Mouse (Mus musculus): ENCODE measurements around the gene Gstm5. TPM values are rescaled to one million over a fixed set of nuclear protein-coding genes. Genes with fewer than 3 reads are reported as not detected.

Gene Gstm5
- polyA plus RNA-seq, 1 experiment: not detected

DNA sequence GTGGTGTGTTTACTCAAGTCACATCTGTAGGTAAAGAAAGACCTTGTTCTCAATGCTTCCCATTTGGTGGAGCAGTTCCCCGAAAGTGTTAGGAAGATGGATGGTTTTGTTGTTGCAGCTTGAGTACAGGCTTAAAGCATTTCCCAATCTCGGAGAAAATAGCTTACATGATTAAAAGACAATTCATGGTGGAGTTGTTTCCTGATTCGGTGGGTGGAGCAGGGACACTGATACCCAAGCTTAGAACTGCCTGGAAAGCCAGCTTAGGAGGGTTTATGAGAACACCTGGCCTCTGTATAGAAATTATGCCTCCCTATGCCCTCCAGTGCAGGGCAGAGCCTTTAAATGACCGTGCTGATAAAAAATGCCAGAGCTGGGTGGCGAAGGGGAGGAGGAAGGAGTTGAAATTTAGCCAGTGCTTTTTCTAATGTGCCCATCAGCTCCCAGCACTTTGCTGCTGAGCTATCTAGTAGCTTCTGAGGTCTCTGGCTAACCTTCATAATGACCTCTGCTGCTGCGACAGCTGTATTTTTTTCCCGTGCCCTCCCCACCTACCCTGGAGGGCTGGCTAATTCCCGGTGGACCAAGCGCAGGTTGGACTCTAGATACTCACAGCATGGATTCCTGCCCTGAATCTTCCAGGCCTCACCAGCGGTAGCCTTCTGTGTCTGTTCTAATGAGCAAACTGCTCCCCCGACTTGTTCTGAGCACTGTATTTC lies 5.5 kb downstream of the Gstm5 start:
- Histone ChIP-seq H3K36me3 (replicated peaks; ENCODE audit: low read length) (no peaks in the 10 kb centered on the region), H3K27me3 (replicated peaks) (peaks cover 54% of the 10 kb centered on the region), H3K4me1 (peaks cover 2% of the 10 kb centered on the region; the same call in 1 of the 2 replicates), H3K4me3 (replicated peaks) (no peak overlapping the region), H3K9me3 (no peaks in the 10 kb centered on the region)
- TF ChIP-seq GATA1 (IDR thresholded peaks at IDR 0.05; ENCODE audit: borderline replicate concordance, low read length) (no peak), FLI1 (IDR thresholded peaks at IDR 0.05; ENCODE audit: low read length) (no peak)

DNA sequence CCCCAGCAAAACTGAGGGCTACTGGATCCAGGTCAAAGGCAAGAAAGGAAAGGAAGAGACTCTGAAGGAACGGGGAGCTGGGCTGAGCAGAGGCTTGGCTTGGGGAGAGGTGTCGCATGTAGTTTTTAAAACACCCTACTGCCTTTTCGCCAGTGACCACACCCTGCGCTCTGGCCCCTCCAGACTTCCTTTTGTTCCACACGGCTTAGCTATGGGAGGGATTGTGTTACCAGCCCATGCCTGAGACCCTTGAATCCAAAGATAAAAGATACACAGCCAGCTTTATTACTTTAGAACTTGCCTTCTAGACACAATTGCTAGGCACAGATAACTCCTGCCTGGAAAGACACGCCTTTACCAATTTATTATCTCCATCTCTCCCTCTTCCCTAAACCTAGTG lies 10.3 kb downstream of the Gstm5 start:
- Histone ChIP-seq H3K4me3 (replicated peaks) (no peak overlapping the region), H3K36me3 (replicated peaks; ENCODE audit: low read length) (no peaks in the 10 kb centered on the region), H3K4me1 (no peaks in the 10 kb centered on the region), H3K9me3 (no peaks in the 10 kb centered on the region), H3K27me3 (replicated peaks) (peaks cover 57% of the 10 kb centered on the region)
- no peak for TF ChIP-seq FLI1 (IDR thresholded peaks at IDR 0.05; ENCODE audit: low read length)
- TF ChIP-seq GATA1 (IDR thresholded peaks at IDR 0.05; ENCODE audit: borderline replicate concordance, low read length): no peak

DNA sequence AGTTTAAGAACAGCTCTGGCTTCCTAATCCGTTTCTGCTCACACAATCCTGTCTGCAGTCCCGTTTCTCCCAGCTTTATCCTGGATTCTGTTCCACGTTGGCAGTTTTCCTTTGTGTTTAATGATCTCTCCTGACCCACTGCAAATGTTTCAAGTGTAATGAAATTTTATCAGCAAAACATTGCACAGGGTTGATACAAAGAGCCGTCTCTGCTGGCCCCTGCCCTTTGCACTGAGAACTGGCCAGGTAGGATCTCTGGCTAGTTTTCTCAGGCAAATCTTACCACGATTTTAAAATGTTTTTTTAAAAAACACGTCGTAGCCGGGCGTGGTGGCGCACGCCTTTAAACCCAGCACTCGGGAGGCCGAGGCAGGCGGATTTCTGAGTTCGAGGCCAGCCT lies 21.1 kb downstream of the Gstm5 start:
- H3K9me3 ChIP-seq: no peaks in the 10 kb centered on the region; the same call in 1 of the 2 replicates
- H3K36me3 ChIP-seq (replicated peaks; ENCODE audit: low read length): no peaks in the 10 kb centered on the region
- peaks cover 35% of the 10 kb centered on the region for H3K27me3 ChIP-seq (replicated peaks)
- H3K4me3 ChIP-seq (replicated peaks): no peak overlapping the region
- H3K4me1 ChIP-seq: no peaks in the 10 kb centered on the region
- TF ChIP-seq FLI1 (IDR thresholded peaks at IDR 0.05; ENCODE audit: low read length) (no peak), GATA1 (IDR thresholded peaks at IDR 0.05; ENCODE audit: borderline replicate concordance, low read length) (no peak)

GRCm38 (mm10) chr3:107917097-107917496 lies 21.5 kb downstream of the Gstm5 start:
- no peak for TF ChIP-seq FLI1 (IDR thresholded peaks at IDR 0.05; ENCODE audit: low read length)
- TF ChIP-seq GATA1 (IDR thresholded peaks at IDR 0.05; ENCODE audit: borderline replicate concordance, low read length): no peak
- H3K9me3 ChIP-seq: no peaks in the 10 kb centered on the region; the same call in 1 of the 2 replicates
- no peaks in the 10 kb centered on the region for H3K36me3 ChIP-seq (replicated peaks; ENCODE audit: low read length)
- no peaks in the 10 kb centered on the region for H3K4me1 ChIP-seq
- peaks cover 33% of the 10 kb centered on the region for H3K27me3 ChIP-seq (replicated peaks)
- H3K4me3 ChIP-seq (replicated peaks): no peak overlapping the region

- H3K4me3 ChIP-seq (replicated peaks): no peak overlapping the region
- H3K9me3 ChIP-seq: no peaks in the 10 kb centered on the region; the same call in 1 of the 2 replicates
- H3K36me3 ChIP-seq (replicated peaks; ENCODE audit: low read length): no peaks in the 10 kb centered on the region
- TF ChIP-seq FLI1 (IDR thresholded peaks at IDR 0.05; ENCODE audit: low read length): no peak
- no peak for TF ChIP-seq GATA1 (IDR thresholded peaks at IDR 0.05; ENCODE audit: borderline replicate concordance, low read length)
- H3K27me3 ChIP-seq (replicated peaks): peaks cover 29% of the 10 kb centered on the region
- H3K4me1 ChIP-seq: no peaks in the 10 kb centered on the region
Measured at GRCm38 (mm10) chr3:107917783-107918408, 22.3 kb downstream of the Gstm5 start.

GRCm38 (mm10) chr3:107920348-107920747 lies 24.7 kb downstream of the Gstm5 start:
- peaks cover 28% of the 10 kb centered on the region for H3K27me3 ChIP-seq (replicated peaks)
- no peaks in the 10 kb centered on the region for H3K4me1 ChIP-seq
- no peaks in the 10 kb centered on the region for H3K9me3 ChIP-seq
- no peaks in the 10 kb centered on the region for H3K36me3 ChIP-seq (replicated peaks; ENCODE audit: low read length)
- no peak overlapping the region for H3K4me3 ChIP-seq (replicated peaks)
- no peak for TF ChIP-seq GATA1 (IDR thresholded peaks at IDR 0.05; ENCODE audit: borderline replicate concordance, low read length)
- no peak for TF ChIP-seq FLI1 (IDR thresholded peaks at IDR 0.05; ENCODE audit: low read length)

GRCm38 (mm10) chr3:107925335-107925734 lies 29.7 kb downstream of the Gstm5 start:
- Histone ChIP-seq H3K36me3 (replicated peaks; ENCODE audit: low read length) (no peaks in the 10 kb centered on the region), H3K27me3 (replicated peaks) (peaks cover 51% of the 10 kb centered on the region), H3K9me3 (no peaks in the 10 kb centered on the region), H3K4me1 (no peaks in the 10 kb centered on the region), H3K4me3 (replicated peaks) (no peak overlapping the region)
- no peak for TF ChIP-seq GATA1 (IDR thresholded peaks at IDR 0.05; ENCODE audit: borderline replicate concordance, low read length)
- TF ChIP-seq FLI1 (IDR thresholded peaks at IDR 0.05; ENCODE audit: low read length): no peak

DNA sequence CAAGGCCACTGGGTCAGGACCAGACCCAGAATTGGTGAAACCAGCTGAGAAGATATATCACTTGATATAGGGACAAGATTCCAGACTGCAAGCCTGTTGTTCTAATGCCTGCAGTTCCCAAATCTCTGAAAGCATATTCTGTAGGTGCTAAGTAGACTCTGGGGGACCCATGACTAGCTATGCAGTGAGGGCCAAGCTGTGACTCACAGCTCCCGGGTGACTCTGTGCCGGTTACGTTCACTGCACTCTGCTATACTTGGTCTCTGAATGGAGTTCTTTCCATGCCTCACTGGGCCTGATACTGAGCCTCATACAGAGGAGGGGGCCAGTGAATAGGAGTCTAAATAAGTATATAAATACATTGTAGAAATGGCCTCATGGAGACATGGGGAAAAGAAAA lies 32.2 kb downstream of the Gstm5 start:
- TF ChIP-seq FLI1 (IDR thresholded peaks at IDR 0.05; ENCODE audit: low read length): no peak
- TF ChIP-seq GATA1 (IDR thresholded peaks at IDR 0.05; ENCODE audit: borderline replicate concordance, low read length): no peak
- Histone ChIP-seq H3K36me3 (replicated peaks; ENCODE audit: low read length) (no peaks in the 10 kb centered on the region), H3K9me3 (no peaks in the 10 kb centered on the region), H3K4me1 (peaks cover 8% of the 10 kb centered on the region), H3K27me3 (replicated peaks) (peaks cover 55% of the 10 kb centered on the region), H3K4me3 (replicated peaks) (no peak overlapping the region)

GRCm38 (mm10) chr3:107928691-107929090 lies 33.1 kb downstream of the Gstm5 start:
- no peak overlapping the region for H3K4me3 ChIP-seq (replicated peaks)
- H3K36me3 ChIP-seq (replicated peaks; ENCODE audit: low read length): no peaks in the 10 kb centered on the region
- TF ChIP-seq FLI1 (IDR thresholded peaks at IDR 0.05; ENCODE audit: low read length): no peak
- no peak for TF ChIP-seq GATA1 (IDR thresholded peaks at IDR 0.05; ENCODE audit: borderline replicate concordance, low read length)
- H3K27me3 ChIP-seq (replicated peaks): peaks cover 60% of the 10 kb centered on the region
- peaks cover 8% of the 10 kb centered on the region for H3K4me1 ChIP-seq
- no peaks in the 10 kb centered on the region for H3K9me3 ChIP-seq

DNA sequence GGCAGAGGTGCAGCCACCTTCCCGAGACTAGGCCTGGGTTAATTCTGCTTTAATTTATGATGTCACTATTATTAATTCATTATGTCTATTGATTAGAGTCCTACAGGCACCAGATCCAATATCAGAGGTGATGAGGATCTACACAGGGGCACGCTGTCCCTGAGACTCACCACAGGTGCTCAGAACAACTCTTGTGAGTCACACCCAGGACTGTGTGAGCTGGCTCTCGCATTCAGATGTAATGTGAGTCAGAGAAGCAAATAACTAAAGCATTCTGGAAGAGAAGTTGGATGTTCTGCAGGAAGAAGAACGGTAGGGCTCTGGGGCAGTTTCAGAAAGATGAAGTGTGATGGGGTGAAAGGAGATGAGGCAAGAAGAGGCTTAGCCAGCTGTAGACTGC lies 33.6 kb downstream of the Gstm5 start:
- TF ChIP-seq GATA1 (IDR thresholded peaks at IDR 0.05; ENCODE audit: borderline replicate concordance, low read length): no peak
- TF ChIP-seq FLI1 (IDR thresholded peaks at IDR 0.05; ENCODE audit: low read length): no peak
- Histone ChIP-seq H3K36me3 (replicated peaks; ENCODE audit: low read length) (no peaks in the 10 kb centered on the region), H3K9me3 (no peaks in the 10 kb centered on the region), H3K4me1 (peaks cover 8% of the 10 kb centered on the region), H3K4me3 (replicated peaks) (no peak overlapping the region), H3K27me3 (replicated peaks) (peaks cover 65% of the 10 kb centered on the region)

Measured in megakaryocyte, embryonic 14.5 days (primary cell).